Mouse (Mus musculus): ENCODE data around the gene Zcchc10.

DNA sequence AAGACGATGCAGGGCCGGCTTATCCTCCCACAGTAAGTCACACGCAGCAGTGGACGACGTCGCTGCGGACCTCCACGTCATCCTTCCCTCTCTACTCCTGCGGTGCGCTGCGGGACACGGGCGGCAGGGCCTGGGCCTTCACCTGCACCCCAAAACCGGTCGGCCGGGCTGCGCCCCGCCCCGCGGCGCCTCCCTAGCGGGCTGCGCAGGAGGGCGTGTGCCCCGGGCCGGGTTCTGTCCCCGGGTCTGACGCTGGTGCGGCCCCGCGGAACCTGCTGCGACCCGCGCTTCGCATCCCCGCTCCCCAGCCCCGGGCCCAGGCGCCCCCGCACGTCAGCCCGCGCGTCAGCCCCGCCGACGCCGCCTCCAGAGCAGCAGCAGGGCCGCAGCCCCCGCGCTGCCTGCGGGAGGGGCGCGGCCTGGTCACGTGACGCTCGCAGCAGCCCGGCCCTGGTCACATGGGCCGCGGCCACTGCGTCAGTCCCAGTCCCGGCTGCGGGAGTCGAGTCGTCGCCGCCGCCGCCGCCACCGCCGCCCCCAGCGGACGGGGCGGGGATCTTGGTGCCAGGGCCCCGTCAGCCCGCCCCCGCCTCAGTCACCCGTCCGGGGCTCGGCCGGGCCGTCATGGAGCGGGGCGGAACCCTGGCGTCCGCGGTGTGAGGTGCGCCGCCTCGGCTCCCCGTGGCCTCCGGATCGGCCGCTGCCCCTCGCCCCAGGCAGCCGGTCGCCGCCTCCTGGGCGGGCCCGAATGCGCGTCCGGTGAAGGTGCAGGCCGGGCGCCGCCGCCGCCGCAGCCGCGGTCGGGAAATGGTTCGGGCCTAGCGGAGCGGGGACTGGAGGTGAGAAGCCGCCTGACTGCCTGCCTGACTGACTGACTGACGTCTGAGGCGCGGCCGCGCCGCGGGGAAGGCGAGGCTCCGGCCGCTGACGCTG lies 26.1 kb downstream of the Zcchc10 start, which contains the start of gene Aff4:
- TF ChIP-seq CEBPB (IDR thresholded peaks at IDR 0.05; ENCODE audit: insufficient read depth, poor library complexity, severe bottlenecking) (no peak), POLR2A (IDR thresholded peaks at IDR 0.05; ENCODE audit: insufficient read length, low read depth) (peak; percentile 73), USF1 (IDR thresholded peaks at IDR 0.05; ENCODE audit: low read depth) (peak; percentile 83), REST (IDR thresholded peaks at IDR 0.05; ENCODE audit: insufficient read depth, insufficient read length) (no peak)

Data from myocyte (in vitro differentiated cells).